Mouse (Mus musculus) heart, embryonic 14.5 days (tissue): ENCODE measurements around the gene Clmp. TPM values are rescaled to one million over a fixed set of nuclear protein-coding genes. Genes with fewer than 3 reads are reported as not detected.
A peak's percentile ranks its signal among the peaks of the same experiment; 100 is the strongest.
"Not testable (repeated sequence)": the region's sequence is repeated elsewhere in the genome, so short reads cannot be mapped to it uniquely, and the experiment has no call there.

Source experiments
- ATAC-seq: fragments of 200-750 bp; cut with Nextera tagmentation; 2 replicates; pipeline ENCODE4 v1.8.0; 2017; ENCODE audit warnings: low read depth, moderate TSS enrichment; ENCODE audit not compliant: insufficient number of reproducible peaks, insufficient read depth, low FRiP score
- H3K27ac ChIP-seq, 2 experiments: fragments of 200-500 bp in 1 of 2; fragments of 300-500 bp in 1 of 2; sonication (generic) in 1 of 2; replicated peaks in 1 of 2; 2 replicates each; pipeline ENCODE4 v1.5.1; 2012 to 2014; ENCODE audit warnings: low read depth in 2 of 2, low read length in 2 of 2, control low read depth in 1 of 2, mild to moderate bottlenecking in 1 of 2, mixed read lengths in 1 of 2; ENCODE audit not compliant: control insufficient read depth in 1 of 2, insufficient read depth in 1 of 2
- H3K27me3 ChIP-seq: fragments of 300-500 bp; sonication (generic); 2 replicates; pipeline ENCODE4 v1.6.1; 2014; ENCODE audit warnings: mild to moderate bottlenecking, low read length, control low read depth; ENCODE audit not compliant: control insufficient read depth, insufficient read depth
- H3K36me3 ChIP-seq: fragments of 300-500 bp; sonication (generic); 2 replicates; pipeline ENCODE4 v1.6.1; 2014; ENCODE audit warnings: mild to moderate bottlenecking, control low read depth, low read length, mixed read lengths; ENCODE audit not compliant: control insufficient read depth, insufficient read depth
- H3K4me1 ChIP-seq, 2 experiments: fragments of 200-500 bp in 1 of 2; fragments of 300-500 bp in 1 of 2; sonication (generic) in 1 of 2; 2 replicates each; pipeline ENCODE4 v1.6.1; 2012 to 2014; ENCODE audit warnings: low read length in 2 of 2, control low read depth in 1 of 2, mixed read lengths in 1 of 2; ENCODE audit not compliant: control insufficient read depth in 2 of 2, insufficient read depth in 2 of 2
- H3K4me2 ChIP-seq: fragments of 300-500 bp; sonication (generic); 2 replicates; pipeline ENCODE4 v1.6.1; 2014; ENCODE audit warnings: mild to moderate bottlenecking, low read length
- H3K4me3 ChIP-seq, 2 experiments: fragments of 200-500 bp in 1 of 2; fragments of 300-500 bp in 1 of 2; sonication (generic) in 1 of 2; 2 replicates each; pipeline ENCODE4 v1.5.1; 2012 to 2014; ENCODE audit warnings: low read length in 2 of 2, mild to moderate bottlenecking in 2 of 2, control low read depth in 1 of 2, low read depth in 1 of 2, moderate library complexity in 1 of 2; ENCODE audit not compliant: control insufficient read depth in 1 of 2, insufficient read depth in 1 of 2
- H3K9ac ChIP-seq: fragments of 300-500 bp; sonication (generic); 2 replicates; pipeline ENCODE4 v1.6.1; 2014; ENCODE audit warnings: mild to moderate bottlenecking, low read length
- H3K9me3 ChIP-seq: fragments of 300-500 bp; sonication (generic); 2 replicates; pipeline ENCODE4 v1.6.1; 2016; ENCODE audit warnings: low read length, control low read depth; ENCODE audit not compliant: control insufficient read depth
- WGBS: fragments of 180-500 bp; shearing (Covaris S2); extraction: QIAGEN DNeasy Blood & Tissue Kit; methylation state at CpG from one replicate; pipeline ENCODE4 v1.1.7; 2014; 5-methylcytosine and 5-hydroxymethylcytosine counted together
- polyA plus RNA-seq: library from polyadenylated mRNA; unstranded; fragments of >200 nt; fragmentation: Nextera tagmentation; extraction: Ambion mirVana; gene quantifications from 2 replicates; pipeline ENCODE4 v1.2.1, GENCODE M21; 2014

Clmp gene
- polyA plus RNA-seq, 1 experiment from 2014 or later, result 13.4 TPM

DNA sequence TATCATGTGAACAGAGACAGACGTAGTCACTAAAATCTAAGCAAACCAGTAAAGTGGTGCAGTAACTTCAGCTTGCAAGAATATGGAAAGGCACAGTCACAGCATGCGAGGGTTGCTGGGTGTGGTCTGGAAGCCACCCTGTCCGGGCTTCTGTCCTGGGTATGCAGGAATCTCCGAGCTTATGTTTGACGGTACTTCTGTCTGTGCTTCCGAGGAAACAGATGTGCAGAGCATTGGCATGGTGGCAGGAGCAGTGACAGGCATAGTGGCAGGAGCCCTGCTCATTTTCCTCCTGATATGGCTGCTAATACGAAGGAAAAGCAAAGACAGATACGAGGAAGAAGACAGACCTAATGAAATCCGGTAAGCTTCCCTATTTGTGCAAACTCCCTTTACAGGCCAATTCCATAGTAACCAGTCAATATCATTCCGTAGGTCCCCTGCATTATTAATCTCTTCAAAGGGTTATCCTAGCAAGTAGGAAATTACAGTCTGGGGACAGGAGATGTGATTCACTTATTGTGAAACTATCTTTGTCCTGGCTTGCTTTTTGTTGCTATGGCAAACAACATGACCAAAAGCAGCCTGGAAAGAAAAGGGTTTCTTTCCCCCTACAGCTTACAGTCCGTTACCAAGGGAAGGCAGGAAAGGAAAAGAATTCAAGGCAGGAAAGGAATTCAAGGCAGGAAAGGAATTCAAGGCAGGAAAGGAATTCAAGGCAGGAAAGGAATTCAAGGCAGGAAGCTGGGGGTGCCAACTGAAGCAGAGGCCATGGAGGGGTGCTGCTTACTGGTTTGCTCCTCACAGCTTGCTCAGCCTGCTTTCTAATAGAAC is 95.3 kb downstream of the Clmp start:
- Histone ChIP-seq H3K4me2 (no peak overlapping the region), H3K4me1 (peaks cover 15 to 35% of the 10 kb centered on the region in 2 experiments), H3K9ac (no peak overlapping the region), H3K9me3 (0 out of 2 replicates have a peak, but pooled peaks cover 3% of the 10 kb centered on the region), H3K27ac (peak overlapping the region; percentile 75), H3K4me3 (no peak overlapping the region), H3K36me3 (no peaks in the 10 kb centered on the region), H3K27me3 (no peaks in the 10 kb centered on the region)
- 57% methylated on average over 11 of the region's 11 CpGs for WGBS
- ATAC-seq, result no peak

DNA sequence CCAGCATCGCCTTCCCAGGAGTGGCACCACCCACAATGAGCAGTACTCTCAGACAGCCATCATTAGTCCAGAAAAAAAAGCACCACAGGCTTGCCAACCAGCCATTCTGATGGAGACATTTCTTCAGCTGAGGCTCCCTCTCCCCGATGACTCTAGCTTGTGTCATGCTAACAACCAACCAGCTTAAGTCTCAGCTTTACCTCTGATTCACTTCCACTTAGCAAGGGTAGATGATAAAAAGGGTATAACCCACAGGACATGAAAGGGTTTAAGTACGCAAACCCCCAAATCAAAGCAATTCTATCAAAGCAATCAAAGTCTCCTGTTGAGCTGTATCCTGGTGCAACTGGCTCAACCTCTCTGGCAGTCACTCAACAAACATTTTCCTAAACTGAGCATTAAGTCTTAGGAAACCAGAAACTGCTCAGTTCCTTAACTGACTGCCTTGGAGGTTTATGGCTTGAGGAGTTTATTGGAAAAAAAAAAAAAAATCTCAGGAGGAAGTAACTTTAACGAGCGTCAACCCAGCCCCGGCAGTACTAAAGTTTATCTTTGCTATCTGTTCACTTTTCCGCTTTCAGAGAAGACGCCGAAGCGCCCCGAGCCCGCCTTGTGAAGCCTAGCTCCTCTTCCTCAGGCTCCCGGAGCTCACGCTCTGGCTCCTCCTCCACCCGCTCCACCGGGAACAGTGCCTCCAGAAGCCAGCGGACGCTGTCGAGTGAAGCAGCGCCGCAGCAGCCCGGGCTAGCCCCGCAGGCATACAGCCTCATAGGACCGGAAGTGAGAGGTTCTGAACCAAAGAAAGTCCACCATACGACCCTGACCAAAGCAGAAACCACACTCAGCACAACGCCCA is 96.2 kb downstream of the Clmp start:
- ATAC-seq, result 0 out of 2 replicates have a peak, but pooled peaks have one; percentile 29
- no peaks in the 10 kb centered on the region for H3K27me3 ChIP-seq
- peaks cover 13 to 27% of the 10 kb centered on the region in 2 experiments for H3K4me1 ChIP-seq
- peak overlapping the region; percentile 44; the same call in 1 of the 2 replicates for H3K9ac ChIP-seq
- H3K4me3 ChIP-seq, result peak overlapping the region in 1 of 2 experiments; percentile 24; a peak in 2 of 4 replicates
- peak overlapping the region; percentile 57 for H3K4me2 ChIP-seq
- H3K9me3 ChIP-seq, result 0 out of 2 replicates have a peak, but pooled peaks cover 3% of the 10 kb centered on the region
- H3K36me3 ChIP-seq, result no peaks in the 10 kb centered on the region
- peak overlapping the region; percentile 20 to 75; a peak in 3 of 4 replicates for H3K27ac ChIP-seq
- 37% methylated on average over 26 of the region's 26 CpGs for WGBS

DNA sequence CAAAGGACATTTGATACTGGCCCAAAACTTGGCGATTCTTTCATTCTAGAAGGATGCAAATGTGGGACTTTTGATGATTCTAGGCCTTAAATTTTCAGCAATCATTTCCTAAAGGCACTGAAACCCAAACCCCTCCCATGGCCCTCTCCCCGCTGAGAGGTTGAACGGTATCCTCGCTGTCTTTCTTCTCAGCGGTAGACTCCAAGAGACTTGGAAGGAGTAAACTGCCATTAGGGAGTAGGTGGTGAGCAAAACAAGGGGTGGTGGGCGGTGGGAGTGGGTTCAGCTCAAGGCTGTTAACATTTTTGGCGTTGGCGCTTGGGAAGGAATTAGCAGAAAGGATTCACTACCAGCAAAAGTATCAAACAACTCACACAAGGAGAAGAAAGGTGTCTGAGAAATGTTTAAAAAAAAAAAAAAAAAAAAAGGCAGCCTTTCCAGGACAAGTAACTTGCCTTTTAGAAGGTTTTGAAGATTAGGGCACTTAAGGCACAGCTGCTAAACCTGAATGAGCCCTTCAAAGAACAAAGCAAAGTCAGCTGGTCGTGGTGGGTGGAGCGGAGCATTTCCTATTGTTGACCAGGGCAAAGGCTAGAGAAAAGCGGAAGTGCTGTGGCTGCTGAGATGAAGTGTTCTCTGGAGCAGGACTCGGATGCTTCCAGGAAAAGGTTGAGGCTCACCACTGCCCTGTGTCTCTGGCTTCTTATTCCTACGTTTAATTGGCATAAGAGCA is 98.0 kb downstream of the Clmp start:
- no peak overlapping the region for H3K4me3 ChIP-seq
- H3K27ac ChIP-seq, result peak overlapping the region; percentile 62 to 77
- 0 out of 2 replicates have a peak, but pooled peaks cover 3% of the 10 kb centered on the region for H3K9me3 ChIP-seq
- H3K4me1 ChIP-seq, result peaks cover 13 to 26% of the 10 kb centered on the region in 2 experiments
- H3K36me3 ChIP-seq, result no peaks in the 10 kb centered on the region
- 0 out of 2 replicates have a peak, but pooled peaks have one; percentile 64 for ATAC-seq
- WGBS, result 26% methylated on average over 13 of the region's 13 CpGs
- H3K27me3 ChIP-seq, result no peaks in the 10 kb centered on the region
- H3K4me2 ChIP-seq, result peak overlapping the region; percentile 43
- peak overlapping the region; percentile 8; the same call in 1 of the 2 replicates for H3K9ac ChIP-seq

DNA sequence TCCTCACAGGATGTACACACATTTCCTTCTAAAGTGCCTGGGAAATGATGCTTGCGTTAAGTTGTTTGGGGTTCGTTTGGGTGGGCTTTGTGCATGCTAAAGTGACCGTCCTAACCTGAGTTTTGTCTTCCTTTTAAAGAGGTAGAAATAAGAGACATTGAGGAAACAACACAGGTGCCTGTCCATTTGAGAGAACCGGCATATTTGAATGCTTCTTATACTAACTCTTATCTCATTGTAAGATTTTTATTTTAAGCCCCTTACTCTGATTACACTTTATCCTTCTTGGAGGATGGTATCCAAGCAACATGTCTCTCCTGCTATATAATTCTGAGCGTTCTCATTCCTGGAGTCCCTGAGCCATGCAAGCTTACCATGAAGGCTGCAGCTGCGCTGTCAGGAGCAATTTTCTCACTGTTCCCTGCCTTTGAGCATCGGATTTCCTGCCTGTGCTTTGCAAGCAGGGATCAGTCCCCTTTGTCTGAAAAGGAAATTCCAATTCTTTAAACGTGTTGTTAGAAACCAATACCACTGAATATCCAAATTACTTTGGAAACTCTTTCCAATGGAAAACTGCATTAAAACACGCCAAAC is 98.7 kb downstream of the Clmp start:
- ATAC-seq, result no peak

DNA sequence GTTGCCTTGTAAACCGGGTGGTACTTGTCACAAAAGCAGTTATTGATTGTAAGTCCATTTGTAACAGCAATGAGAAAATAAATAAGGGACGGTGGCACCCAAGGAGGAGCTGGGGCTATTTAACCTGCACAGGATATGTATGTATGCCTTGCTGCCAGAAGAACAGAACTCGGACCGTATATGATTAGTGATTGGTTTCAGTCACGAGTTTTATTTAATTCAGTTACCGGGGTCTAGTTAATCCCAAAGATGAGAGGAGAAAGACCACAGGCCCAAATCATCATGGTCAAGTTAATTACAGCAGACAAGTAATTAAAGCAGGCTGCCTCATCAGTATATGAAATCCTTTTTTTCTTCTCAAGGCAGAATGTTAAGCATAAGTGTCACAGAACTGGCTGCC is 99.7 kb downstream of the Clmp start:
- 81% methylated on average over 6 of the region's 6 CpGs for WGBS
- H3K27me3 ChIP-seq, result no peaks in the 10 kb centered on the region
- no peak overlapping the region for H3K4me2 ChIP-seq
- no peak overlapping the region for H3K27ac ChIP-seq
- H3K36me3 ChIP-seq, result no peaks in the 10 kb centered on the region
- no peak overlapping the region for H3K9ac ChIP-seq
- no peak overlapping the region for H3K4me3 ChIP-seq
- ATAC-seq, result no peak
- 0 out of 2 replicates have a peak, but pooled peaks cover 3% of the 10 kb centered on the region for H3K9me3 ChIP-seq
- H3K4me1 ChIP-seq, result peaks cover 13 to 26% of the 10 kb centered on the region in 2 experiments

More for the DNA sequence above, 98.7 kb downstream of the Clmp start:
- H3K27me3 ChIP-seq, result no peaks in the 10 kb centered on the region
- peaks cover 13 to 26% of the 10 kb centered on the region in 2 experiments for H3K4me1 ChIP-seq
- H3K36me3 ChIP-seq, result no peaks in the 10 kb centered on the region
- peak overlapping the region; percentile 43 for H3K4me2 ChIP-seq
- whole genome bisulfite sequencing, result 15% methylated on average over 9 of the region's 9 CpGs
- H3K9me3 ChIP-seq, result 0 out of 2 replicates have a peak, but pooled peaks cover 3% of the 10 kb centered on the region
- H3K27ac ChIP-seq, result peak overlapping the region; percentile 57 to 77
- H3K4me3 ChIP-seq, result no peak overlapping the region
- H3K9ac ChIP-seq, result peak overlapping the region; percentile 8; the same call in 1 of the 2 replicates

DNA sequence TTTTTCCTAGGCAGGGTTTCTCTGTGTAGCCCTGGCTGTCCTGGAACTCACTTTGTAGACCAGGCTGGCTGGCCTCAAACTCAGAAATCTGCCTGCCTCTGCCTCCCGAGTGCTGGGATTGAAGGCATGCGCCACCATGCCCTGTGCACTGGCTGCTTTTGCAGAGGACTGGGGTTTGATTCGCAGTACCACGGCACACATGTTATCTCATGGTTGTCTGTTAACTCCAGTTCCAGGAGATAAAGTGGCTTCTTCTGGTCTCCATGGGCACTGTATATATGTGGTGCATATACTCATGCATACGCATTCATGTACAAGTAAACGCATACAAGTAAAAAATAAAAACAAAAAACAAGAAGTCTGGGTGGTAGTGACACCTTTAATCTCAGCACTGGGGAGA is 101.1 kb downstream of the Clmp start:
- H3K9ac ChIP-seq, H3K9me3 ChIP-seq, H3K36me3 ChIP-seq, H3K27me3 ChIP-seq, H3K4me3 ChIP-seq, H3K4me2 ChIP-seq, ATAC-seq, H3K27ac ChIP-seq: not testable (repeated sequence)
- peaks cover 7 to 15% of the 10 kb centered on the region in 2 experiments for H3K4me1 ChIP-seq
- WGBS, result 92% methylated on average over 6 of the region's 6 CpGs
